Mouse (Mus musculus): Measurements from ENCODE around the gene Eps8l1. TPM values are rescaled to one million over a fixed set of nuclear protein-coding genes. Genes with fewer than 3 reads are reported as not detected.

Gene Eps8l1
- polyA plus RNA-seq, 1 experiment from 2014 or later, result 25.2 TPM

GRCm38 (mm10) chr7:4513829-4514712, 53.6 kb downstream of the Eps8l1 start:
- Histone ChIP-seq H3K9ac (ENCODE audit: low read length) (0 out of 2 replicates have a peak overlapping the region, but pooled peaks have one; percentile 9), H3K4me3 (ENCODE audit: low read depth, low read length) (no peak overlapping the region), H3K27me3 (ENCODE audit: control insufficient read depth, insufficient read depth, low read length) (no peaks in the 10 kb centered on the region), H3K4me1 (replicated peaks; ENCODE audit: control insufficient read depth, insufficient read depth) (no peaks in the 10 kb centered on the region), H3K36me3 (ENCODE audit: control insufficient read depth, insufficient read depth, low read length) (no peaks in the 10 kb centered on the region), H3K27ac (replicated peaks) (peak overlapping the region; percentile 59), H3K4me2 (replicated peaks; ENCODE audit: low read depth) (no peak overlapping the region), H3K9me3 (ENCODE audit: control insufficient read depth, low read length) (no peaks in the 10 kb centered on the region)
- ATAC-seq (ENCODE audit: low FRiP score, low TSS enrichment) (no peak), DNase-seq (ENCODE audit: low spot score) (no peak)
- TF ChIP-seq EP300 (optimal IDR thresholded peaks at IDR 0.05) (no peak), CTCF (IDR thresholded peaks at IDR 0.05; ENCODE audit: low read depth) (peak; percentile 18; the same call in 1 of the 2 replicates)
- WGBS, result 42% methylated on average over 6 of the region's 6 CpGs

GRCm38 (mm10) chr7:4515853-4516252, 55.4 kb downstream of the Eps8l1 start:
- no peak overlapping the region for H3K9ac ChIP-seq (ENCODE audit: low read length)
- WGBS, result 40% methylated on average over 6 of the region's 6 CpGs
- H3K27me3 ChIP-seq (ENCODE audit: control insufficient read depth, insufficient read depth, low read length), result no peaks in the 10 kb centered on the region
- DNase-seq (ENCODE audit: low spot score), result no peak
- no peaks in the 10 kb centered on the region for H3K36me3 ChIP-seq (ENCODE audit: control insufficient read depth, insufficient read depth, low read length)
- H3K4me1 ChIP-seq (replicated peaks; ENCODE audit: control insufficient read depth, insufficient read depth), result no peaks in the 10 kb centered on the region
- H3K9me3 ChIP-seq (ENCODE audit: control insufficient read depth, low read length), result no peaks in the 10 kb centered on the region
- TF ChIP-seq EP300 (optimal IDR thresholded peaks at IDR 0.05), result no peak
- no peak for TF ChIP-seq CTCF (IDR thresholded peaks at IDR 0.05; ENCODE audit: low read depth)
- no peak for ATAC-seq (ENCODE audit: low FRiP score, low TSS enrichment)
- H3K27ac ChIP-seq (replicated peaks), result no peak overlapping the region
- no peak overlapping the region for H3K4me2 ChIP-seq (replicated peaks; ENCODE audit: low read depth)
- no peak overlapping the region for H3K4me3 ChIP-seq (ENCODE audit: low read depth, low read length)

GRCm38 (mm10) chr7:4516332-4517050, 56.0 kb downstream of the Eps8l1 start, which contains the start of gene Tnnt1:
Tnnt1 (minus strand) TSS chr7:4516382.
- 28% methylated on average over 4 of the region's 4 CpGs for WGBS
- DNase-seq (ENCODE audit: low spot score) (no peak), ATAC-seq (ENCODE audit: low FRiP score, low TSS enrichment) (no peak)
- Histone ChIP-seq H3K27ac (replicated peaks) (no peak within 1 kb of the TSS), H3K9me3 (ENCODE audit: control insufficient read depth, low read length) (no peaks in the 10 kb centered on the region), H3K27me3 (ENCODE audit: control insufficient read depth, insufficient read depth, low read length) (no peaks in the 10 kb centered on the region), H3K36me3 (ENCODE audit: control insufficient read depth, insufficient read depth, low read length) (no peaks in the 10 kb centered on the region), H3K4me1 (replicated peaks; ENCODE audit: control insufficient read depth, insufficient read depth) (no peaks in the 10 kb centered on the region), H3K4me3 (ENCODE audit: low read depth, low read length) (no peak within 1 kb of the TSS), H3K4me2 (replicated peaks; ENCODE audit: low read depth) (no peak within 1 kb of the TSS), H3K9ac (ENCODE audit: low read length) (no peak within 1 kb of the TSS)
- TF ChIP-seq CTCF (IDR thresholded peaks at IDR 0.05; ENCODE audit: low read depth) (no peak), EP300 (optimal IDR thresholded peaks at IDR 0.05) (no peak)

GRCm38 (mm10) chr7:4518487-4518886, 58.0 kb downstream of the Eps8l1 start:
- Histone ChIP-seq H3K4me2 (replicated peaks; ENCODE audit: low read depth) (no peak overlapping the region), H3K9me3 (ENCODE audit: control insufficient read depth, low read length) (no peaks in the 10 kb centered on the region), H3K27me3 (ENCODE audit: control insufficient read depth, insufficient read depth, low read length) (no peaks in the 10 kb centered on the region), H3K4me1 (replicated peaks; ENCODE audit: control insufficient read depth, insufficient read depth) (no peaks in the 10 kb centered on the region), H3K27ac (replicated peaks) (no peak overlapping the region), H3K4me3 (ENCODE audit: low read depth, low read length) (no peak overlapping the region), H3K36me3 (ENCODE audit: control insufficient read depth, insufficient read depth, low read length) (no peaks in the 10 kb centered on the region), H3K9ac (ENCODE audit: low read length) (no peak overlapping the region)
- ATAC-seq (ENCODE audit: low FRiP score, low TSS enrichment) (no peak), DNase-seq (ENCODE audit: low spot score) (no peak)
- TF ChIP-seq CTCF (IDR thresholded peaks at IDR 0.05; ENCODE audit: low read depth) (no peak), EP300 (optimal IDR thresholded peaks at IDR 0.05) (no peak)
- WGBS, result 72% methylated on average over 1 of the region's 1 CpGs

GRCm38 (mm10) chr7:4521231-4522003, 60.9 kb downstream of the Eps8l1 start:
- no peaks in the 10 kb centered on the region for H3K4me1 ChIP-seq (replicated peaks; ENCODE audit: control insufficient read depth, insufficient read depth)
- TF ChIP-seq EP300 (optimal IDR thresholded peaks at IDR 0.05) (no peak), CTCF (IDR thresholded peaks at IDR 0.05; ENCODE audit: low read depth) (peak; percentile 36)
- DNase-seq (ENCODE audit: low spot score), result no peak
- no peak for ATAC-seq (ENCODE audit: low FRiP score, low TSS enrichment)
- H3K9me3 ChIP-seq (ENCODE audit: control insufficient read depth, low read length), result no peaks in the 10 kb centered on the region
- H3K36me3 ChIP-seq (ENCODE audit: control insufficient read depth, insufficient read depth, low read length), result no peaks in the 10 kb centered on the region
- H3K4me3 ChIP-seq (ENCODE audit: low read depth, low read length), result peak overlapping the region; percentile 17; the same call in 1 of the 2 replicates
- WGBS, result 38% methylated on average over 28 of the region's 32 CpGs
- 0 out of 2 replicates have a peak overlapping the region, but pooled peaks have one; percentile 27 for H3K9ac ChIP-seq (ENCODE audit: low read length)
- H3K4me2 ChIP-seq (replicated peaks; ENCODE audit: low read depth), result peak overlapping the region; percentile 41
- H3K27ac ChIP-seq (replicated peaks), result no peak overlapping the region
- no peaks in the 10 kb centered on the region for H3K27me3 ChIP-seq (ENCODE audit: control insufficient read depth, insufficient read depth, low read length)

Measured in stomach, postnatal 0 days (tissue).